Mouse (Mus musculus) E14TG2a.4 (cell line): ENCODE results near the gene Cyp2u1.

Source experiments
- CTCF ChIP-seq: conservative IDR thresholded peaks from 2 replicates; pipeline ENCODE4 v1.5.1; 2014; ENCODE audit warnings: low read length
- NANOG ChIP-seq: IDR thresholded peaks from 2 replicates; pipeline ENCODE4 v1.6.1; 2014; ENCODE audit warnings: borderline replicate concordance, low read length, mixed read lengths
- POU5F1 ChIP-seq: IDR thresholded peaks from 2 replicates; pipeline ENCODE4 v1.6.1; 2014; ENCODE audit warnings: low read length, borderline replicate concordance

- TF ChIP-seq CTCF (no peak), NANOG (no peak), POU5F1 (no peak)
These were observed 42.9 kb upstream of the Cyp2u1 start for GRCm38 (mm10) chr3:131345903-131346302.
